Mouse (Mus musculus) bone marrow, adult 2 months (tissue): ENCODE data around the gene Asz1. TPM values are rescaled to one million over a fixed set of nuclear protein-coding genes. Genes with fewer than 3 reads are reported as not detected.

Source experiments
- H3K27ac ChIP-seq: fragments of 200-500 bp; 2 replicates; pipeline ENCODE4 v1.5.1; 2012; ENCODE audit warnings: low read depth, mild to moderate bottlenecking, control low read depth, inconsistent platforms, low read length; ENCODE audit not compliant: control insufficient read depth, poor library complexity, insufficient read depth
- H3K4me1 ChIP-seq: fragments of 200-500 bp; 2 replicates; pipeline ENCODE4 v1.6.1; 2011; ENCODE audit warnings: low read length; ENCODE audit not compliant: control insufficient read depth, insufficient read depth
- H3K4me3 ChIP-seq: fragments of 200-500 bp; replicated peaks from 2 replicates; pipeline ENCODE3; 2011; ENCODE audit warnings: mild to moderate bottlenecking, low read depth, low read length, control low read depth; ENCODE audit not compliant: control insufficient read depth
- CTCF ChIP-seq: fragments of 200-500 bp; IDR thresholded peaks from 2 replicates; pipeline ENCODE4 v1.5.1; 2011; ENCODE audit warnings: low read length, control low read depth; ENCODE audit not compliant: control insufficient read depth, insufficient read depth
- POLR2A ChIP-seq: fragments of 200-500 bp; IDR thresholded peaks from 2 replicates; pipeline ENCODE4 v1.6.1; 2011; ENCODE audit warnings: low read depth, mild to moderate bottlenecking, control low read depth, low read length, borderline replicate concordance; ENCODE audit not compliant: control insufficient read depth
- WGBS: fragments of 180-500 bp; shearing (Covaris S2); methylation state at CpG from one replicate; pipeline ENCODE4 v1.1.7; 2018; 5-methylcytosine and 5-hydroxymethylcytosine counted together
- polyA plus RNA-seq: library from polyadenylated mRNA; stranded (reverse); fragments of >200 nt; gene quantifications from 2 replicates; pipeline ENCODE4 v1.2.4, GENCODE M21; 2011; ENCODE audit warnings: low replicate concordance; ENCODE audit not compliant: missing spikeins, insufficient read depth, insufficient read length

Asz1 gene
- polyA plus RNA-seq, 1 experiment: not detected

- TF ChIP-seq POLR2A (no peak), CTCF (no peak)
- Histone ChIP-seq H3K4me3 (no peak overlapping the region), H3K4me1 (no peaks in the 10 kb centered on the region), H3K27ac (no peak overlapping the region)
- 8% methylated on average over 12 of the region's 12 CpGs for WGBS
Measured at GRCm38 (mm10) chr6:18030868-18031508, 77.9 kb downstream of the Asz1 start.

GRCm38 (mm10) chr6:18029746-18030656, 78.9 kb downstream of the Asz1 start, which contains the start of gene Wnt2:
TSS of gene Wnt2 (minus strand) at chr6:18030585.
- TF ChIP-seq POLR2A: no peak
- TF ChIP-seq CTCF: no peak
- no peak within 1 kb of the TSS for H3K4me3 ChIP-seq
- no peaks in the 10 kb centered on the region for H3K4me1 ChIP-seq
- no peak within 1 kb of the TSS for H3K27ac ChIP-seq
- 2% methylated on average over 47 of the region's 47 CpGs for WGBS

- WGBS: 81% methylated on average over 8 of the region's 8 CpGs
- TF ChIP-seq CTCF: no peak
- TF ChIP-seq POLR2A: no peak
- no peak overlapping the region for H3K4me3 ChIP-seq
- no peak overlapping the region for H3K27ac ChIP-seq
- H3K4me1 ChIP-seq: no peaks in the 10 kb centered on the region
Measured at GRCm38 (mm10) chr6:18024133-18024794, 84.6 kb downstream of the Asz1 start.

DNA sequence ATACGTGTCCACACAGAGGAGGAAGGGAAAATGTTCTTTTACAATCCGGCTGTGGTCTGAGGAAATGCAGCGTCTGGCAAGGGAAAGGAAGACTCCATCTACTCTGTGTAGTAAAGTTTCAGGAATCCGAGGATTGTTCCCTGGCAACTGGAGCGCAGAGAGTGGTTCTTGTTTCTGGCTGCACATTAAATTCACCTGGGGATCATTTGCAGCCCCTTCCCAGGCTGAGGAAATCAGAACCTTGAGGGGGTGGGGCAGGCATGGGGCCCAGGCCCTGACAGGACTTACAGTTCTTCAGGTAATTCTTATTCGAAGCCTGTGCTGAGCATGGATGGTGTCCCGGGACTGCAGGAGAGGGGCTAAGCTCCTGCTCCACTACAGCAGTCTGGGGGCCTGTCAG, 95.5 kb downstream of the Asz1 start:
- H3K4me1 ChIP-seq: no peaks in the 10 kb centered on the region
- WGBS: 72% methylated on average over 7 of the region's 7 CpGs
- H3K27ac ChIP-seq: no peak overlapping the region
- no peak overlapping the region for H3K4me3 ChIP-seq
- no peak for TF ChIP-seq CTCF
- TF ChIP-seq POLR2A: no peak

DNA sequence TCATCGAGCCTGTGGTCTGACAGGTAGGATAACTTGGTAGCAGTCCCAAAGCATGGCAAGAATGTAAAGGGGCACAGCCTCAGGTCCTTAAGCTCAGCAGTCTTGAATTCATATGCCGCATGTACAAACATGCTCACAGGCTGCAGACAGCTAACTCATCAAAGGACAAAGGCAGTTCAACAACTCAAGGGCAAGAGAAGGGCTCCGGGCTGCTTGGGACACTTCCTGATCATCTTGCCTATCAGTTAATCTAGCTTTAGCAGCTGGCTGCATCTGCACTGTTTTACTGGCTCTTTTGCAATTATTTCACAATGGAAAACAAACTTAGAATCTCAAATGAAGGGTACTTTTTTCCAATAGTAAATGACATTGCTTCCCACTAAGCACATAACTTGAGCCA, 101.5 kb downstream of the Asz1 start:
- 51% methylated on average over 3 of the region's 3 CpGs for WGBS
- Histone ChIP-seq H3K4me1 (no peaks in the 10 kb centered on the region), H3K4me3 (no peak overlapping the region), H3K27ac (no peak overlapping the region)
- TF ChIP-seq CTCF (no peak), POLR2A (no peak)

DNA sequence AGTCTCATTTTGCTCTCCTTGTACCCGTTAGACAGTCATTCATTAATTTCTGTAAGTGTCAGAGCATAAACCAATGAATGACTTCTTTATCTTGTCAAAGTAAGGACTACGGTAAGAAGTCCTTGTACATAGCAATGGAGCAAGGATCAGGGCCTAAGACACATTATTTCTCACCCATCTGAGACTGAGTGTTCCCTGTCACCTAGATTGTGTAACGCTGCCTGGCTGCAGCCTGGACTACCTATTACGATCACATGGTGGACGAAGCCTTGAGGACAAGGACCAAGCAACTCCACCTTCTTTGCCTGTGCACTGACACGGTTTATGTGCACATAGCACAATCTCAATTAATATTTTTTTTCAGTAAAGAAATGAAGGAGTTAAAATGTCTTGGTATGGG, 106.8 kb downstream of the Asz1 start:
- Histone ChIP-seq H3K27ac (no peak overlapping the region), H3K4me1 (no peaks in the 10 kb centered on the region), H3K4me3 (no peak overlapping the region)
- TF ChIP-seq CTCF: no peak
- TF ChIP-seq POLR2A: no peak
- WGBS: 81% methylated on average over 6 of the region's 6 CpGs

Other genes starting within 250 kb of the Asz1 start
- not detected in 2 replicates for gene Wnt2, start 78.5 kb downstream of the Asz1 start, polyA plus RNA-seq
- not detected in 2 replicates for gene Cftr, start 61.6 kb upstream of the Asz1 start, polyA plus RNA-seq